Mouse (Mus musculus) c-Kit-positive CD71-positive TER-119-negative erythroid progenitor cells, embryonic 14.5 days (primary cell): ENCODE measurements around the gene Abcg8.

ENCODE experiments used
- DNase-seq: peaks from one replicate; pipeline ENCODE4 v3.0.0-alpha.2; 2013; ENCODE audit warnings: low read depth

The Abcg8 gene

DNA sequence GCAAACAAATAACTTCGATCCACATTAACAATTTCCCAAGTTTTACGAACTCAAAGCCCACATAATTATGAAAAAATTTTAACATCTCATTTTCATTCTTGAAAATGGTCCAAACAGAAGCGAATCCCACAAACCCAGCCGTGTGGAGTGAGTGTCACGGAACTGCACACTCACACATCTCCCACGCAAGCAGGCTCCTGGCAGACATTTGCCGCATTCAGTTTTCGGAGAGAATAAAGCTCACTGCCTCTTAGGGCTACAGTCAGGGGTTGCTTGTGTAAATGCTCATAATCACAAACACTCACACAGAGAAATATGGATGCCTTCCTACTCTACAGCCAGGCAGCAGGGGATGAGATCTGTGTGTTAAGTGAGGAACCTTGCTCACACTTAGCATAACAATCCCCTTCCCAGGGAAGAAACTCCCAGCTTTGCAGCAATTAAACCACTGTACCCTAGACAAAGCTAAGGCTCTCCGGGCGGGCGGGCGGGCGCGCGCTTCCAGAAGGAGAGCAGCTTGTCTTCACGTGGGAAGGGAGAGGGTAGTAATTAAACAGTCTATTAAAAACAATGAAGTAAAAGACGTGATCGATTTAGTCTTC lies 37.6 kb downstream of the Abcg8 start:
- DNase-seq, result no peak

DNA sequence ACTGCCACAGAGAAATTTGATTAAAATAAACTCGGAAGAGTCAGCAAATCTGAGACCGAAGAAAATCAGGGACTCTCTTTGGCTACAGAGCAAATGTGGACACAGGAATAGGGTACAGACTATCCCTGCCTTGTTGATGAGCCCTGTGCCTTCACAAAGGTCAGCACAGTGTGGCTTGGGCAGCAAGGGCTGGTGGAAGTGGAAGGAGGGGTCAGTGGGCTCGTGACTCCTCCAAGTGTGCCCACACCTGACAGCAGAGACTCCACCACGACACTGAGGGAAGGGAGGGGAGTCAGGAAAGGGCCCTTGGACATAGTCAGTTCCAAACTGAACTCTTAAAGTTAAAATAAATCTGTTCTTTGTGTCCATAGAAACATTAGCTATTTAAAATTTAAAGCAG lies 38.8 kb downstream of the Abcg8 start:
- DNase-seq, result no peak

DNA sequence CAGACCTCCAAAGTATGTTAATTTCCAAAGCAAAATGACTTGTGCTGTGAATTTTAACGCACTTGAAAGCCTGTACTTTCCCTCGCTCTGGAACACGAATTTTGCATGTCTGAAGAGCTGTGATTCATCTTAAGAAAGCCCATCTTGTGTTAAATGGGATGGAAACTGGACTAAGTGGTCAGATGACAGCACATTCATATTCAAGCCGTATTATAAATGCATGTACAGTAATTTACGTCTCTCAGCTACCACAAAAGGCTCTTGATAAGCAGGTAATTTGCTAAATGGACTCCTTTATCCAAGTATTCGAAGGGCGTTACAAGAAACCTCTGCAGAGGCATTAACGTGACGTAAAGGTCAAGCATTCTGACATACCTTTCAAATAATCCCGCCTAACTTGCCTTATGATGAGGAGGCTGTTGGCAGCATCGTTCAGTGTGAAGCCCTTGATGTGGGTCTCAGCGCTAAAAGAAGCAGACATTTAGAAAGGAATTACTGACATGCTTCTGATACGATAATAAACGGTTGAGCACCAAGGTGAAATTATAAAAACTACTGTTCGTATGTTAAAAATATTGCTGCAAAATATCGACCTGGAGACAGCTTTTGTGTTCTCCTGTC lies 40.3 kb downstream of the Abcg8 start:
- no peak for DNase-seq

DNA sequence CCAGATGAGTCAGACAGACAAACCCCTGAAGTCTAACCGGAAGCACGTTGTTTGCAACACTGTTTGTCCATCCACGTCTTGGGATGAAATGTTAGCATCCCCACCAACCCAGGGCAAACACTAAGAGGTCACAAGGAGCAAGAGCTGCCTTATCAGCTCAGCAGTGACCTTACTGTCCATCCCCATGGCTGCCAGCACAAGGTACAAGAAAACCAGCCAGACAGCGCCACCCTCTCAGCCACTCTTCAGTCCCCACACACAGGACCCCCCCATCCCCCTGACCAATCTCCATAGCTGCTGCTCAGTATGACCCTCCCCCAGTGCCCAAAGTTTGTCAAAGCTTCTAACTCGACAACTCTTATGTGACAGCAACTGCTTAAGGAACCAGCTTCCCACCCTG lies 41.3 kb downstream of the Abcg8 start:
- DNase-seq, result no peak

DNA sequence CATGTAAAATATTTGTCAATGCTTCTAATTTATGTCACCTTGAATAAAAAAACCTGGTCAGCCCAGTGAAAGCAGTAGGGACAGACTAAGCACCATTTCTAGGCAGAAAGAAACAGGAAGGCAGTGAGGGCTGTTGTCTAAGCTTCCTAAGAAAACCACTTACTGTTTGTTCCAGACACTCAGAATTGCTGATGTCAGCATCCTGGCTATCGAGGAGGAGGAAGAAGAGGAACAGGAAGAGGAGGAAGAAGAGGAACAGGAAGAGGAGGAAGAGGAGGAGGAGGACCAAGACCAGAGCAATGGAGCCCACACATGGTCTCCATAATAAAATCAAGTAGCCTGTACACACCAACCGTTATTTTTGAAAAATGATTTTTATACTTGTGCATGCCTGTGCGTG lies 43.0 kb downstream of the Abcg8 start:
- DNase-seq, result no peak

DNA sequence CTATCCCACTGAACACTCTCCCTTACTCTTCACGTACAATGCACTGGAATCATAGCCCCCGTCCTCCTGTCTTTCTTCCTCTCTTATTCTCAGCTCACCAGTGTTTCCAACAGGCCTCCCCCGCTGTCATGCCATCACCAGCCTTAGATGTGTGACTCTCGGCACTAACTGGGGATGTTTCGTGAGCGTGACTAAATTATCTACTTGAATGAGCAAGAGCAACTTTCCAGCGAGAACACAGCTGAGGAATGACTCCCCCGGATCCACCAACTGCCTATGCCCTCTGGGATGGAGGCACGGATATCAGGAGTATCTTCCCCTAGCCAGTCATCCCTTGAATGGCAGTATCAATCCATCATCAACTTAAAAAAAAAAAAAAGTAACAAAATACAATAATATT lies 47.9 kb downstream of the Abcg8 start:
- DNase-seq, result no peak

DNA sequence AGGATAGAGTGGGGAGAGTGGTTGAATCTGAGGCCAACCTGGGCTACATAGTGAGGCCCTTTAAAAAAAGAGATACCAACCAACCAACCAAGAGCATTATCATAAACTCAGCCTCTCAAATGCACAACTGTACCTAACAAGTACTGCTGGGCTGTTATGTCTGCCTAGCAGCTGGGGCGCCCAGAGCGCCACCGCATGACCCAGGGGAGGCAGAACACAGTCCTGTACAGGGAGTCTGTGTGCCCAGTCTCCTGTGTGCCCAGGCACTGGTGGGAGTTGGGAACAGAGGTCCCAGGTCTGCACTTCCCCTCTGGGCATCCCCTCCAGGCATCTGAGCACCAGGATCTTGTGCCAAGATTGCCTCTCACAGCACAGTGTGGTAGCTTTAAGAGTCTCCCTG lies 49.1 kb downstream of the Abcg8 start:
- DNase-seq, result no peak

DNA sequence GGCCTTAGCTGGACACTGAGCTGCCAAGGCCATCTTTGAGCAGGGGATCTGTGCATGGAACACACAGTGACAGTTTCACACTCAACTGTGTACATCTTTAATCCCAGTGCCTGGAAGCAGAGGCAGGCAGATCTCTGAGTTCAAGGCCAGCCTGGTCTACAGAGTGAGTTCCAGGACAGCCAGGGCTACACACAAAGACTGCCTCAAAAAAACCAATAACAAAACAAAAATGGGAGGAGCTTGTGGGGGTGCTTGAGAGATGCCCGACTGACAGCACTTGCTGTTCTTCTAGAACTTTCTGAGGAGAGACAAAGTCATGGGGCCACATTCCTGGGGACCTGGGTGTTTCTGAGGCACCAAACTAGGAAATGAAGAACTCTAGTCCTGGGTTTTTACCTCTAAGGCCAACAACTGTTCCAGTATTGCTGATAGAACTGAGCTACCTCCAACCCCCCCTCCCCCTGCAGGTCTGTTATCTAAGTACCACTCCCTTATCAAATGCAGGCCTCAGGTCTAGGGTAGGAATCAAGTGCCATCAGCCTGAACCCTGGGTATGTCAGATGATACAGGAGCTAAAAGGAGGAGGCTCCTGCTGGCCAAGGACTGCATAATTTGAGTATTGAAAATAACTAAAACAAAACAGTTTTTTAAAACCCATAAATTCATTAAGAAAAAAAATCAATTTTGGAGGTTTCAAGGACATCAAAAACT lies 52.3 kb downstream of the Abcg8 start:
- peak; percentile 57 for DNase-seq

DNA sequence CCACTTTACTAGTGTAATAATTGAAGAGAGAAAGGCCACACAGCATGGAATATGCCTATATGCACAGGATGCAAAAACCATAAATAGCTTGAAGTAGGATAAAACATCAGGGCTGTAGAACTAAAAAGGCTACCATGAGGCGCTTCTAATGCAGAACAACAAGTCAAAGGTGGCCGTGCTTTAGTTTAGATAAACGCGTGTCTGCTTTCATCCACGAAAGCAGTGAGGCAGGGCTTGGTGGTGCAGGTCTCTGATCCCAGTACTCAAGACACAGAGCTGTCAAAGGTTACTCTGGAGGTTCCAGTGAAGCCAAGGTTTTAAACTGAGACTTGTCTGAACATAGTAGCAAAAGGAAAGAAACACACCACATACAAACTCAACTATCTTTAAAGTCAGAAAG lies 53.0 kb downstream of the Abcg8 start:
- DNase-seq, result no peak

DNA sequence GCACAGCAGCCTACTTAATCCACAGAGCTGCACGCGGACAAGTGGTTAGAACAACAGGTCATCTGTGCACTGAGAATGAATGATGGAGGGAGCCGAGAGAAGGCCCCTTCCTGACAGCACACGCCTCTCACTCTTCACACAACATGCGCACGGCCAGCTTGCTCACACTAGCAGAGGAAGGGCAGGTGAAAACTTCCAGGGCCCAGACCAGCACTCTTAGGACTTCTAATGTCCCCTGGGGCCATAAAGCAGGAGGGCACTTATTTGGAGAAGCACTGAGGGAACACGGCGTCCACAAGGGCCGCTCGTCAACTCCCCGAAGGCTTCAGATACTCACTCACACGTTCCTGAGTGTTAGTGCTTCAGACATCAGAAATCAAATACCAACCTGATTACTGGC lies 55.3 kb downstream of the Abcg8 start:
- no peak for DNase-seq

DNA sequence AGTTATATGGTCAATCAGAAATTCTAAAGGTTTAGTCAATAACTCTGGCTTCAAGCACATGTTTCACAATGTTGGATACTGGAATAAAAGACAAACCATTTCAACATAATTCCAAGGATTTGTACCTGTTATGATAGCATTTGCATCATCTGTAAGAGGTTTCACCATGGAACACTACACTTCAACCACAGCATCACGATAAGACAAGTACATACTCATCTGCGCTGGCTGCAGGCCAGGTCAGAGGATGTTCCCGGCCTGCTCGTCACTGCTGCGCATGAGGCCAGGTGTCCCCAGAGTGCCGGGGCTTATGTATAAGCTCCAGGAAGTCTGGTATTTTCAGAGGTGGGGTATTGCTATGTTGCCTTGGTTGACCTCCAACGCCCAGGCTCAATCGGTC lies 56.5 kb downstream of the Abcg8 start:
- DNase-seq, result no peak

DNA sequence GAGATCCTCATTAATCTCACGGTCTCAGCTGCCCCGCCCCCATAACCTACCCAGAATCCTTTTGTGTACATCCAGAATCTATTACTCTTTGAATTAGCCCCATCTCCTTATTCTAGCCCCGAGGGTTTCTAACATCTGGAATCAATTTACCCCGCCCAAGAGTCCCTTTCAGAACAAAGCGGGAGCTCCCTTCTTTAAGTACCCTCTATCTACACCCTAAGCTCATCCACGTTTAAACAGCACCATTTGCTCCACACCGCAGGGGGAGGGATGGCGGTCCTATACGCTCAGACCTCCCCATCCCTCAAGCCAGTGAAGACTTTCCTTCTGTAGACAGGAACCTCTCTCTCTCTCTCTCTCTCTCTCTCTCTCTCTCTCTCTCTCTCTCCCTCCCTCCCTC lies 60.6 kb downstream of the Abcg8 start:
- DNase-seq, result no peak

DNA sequence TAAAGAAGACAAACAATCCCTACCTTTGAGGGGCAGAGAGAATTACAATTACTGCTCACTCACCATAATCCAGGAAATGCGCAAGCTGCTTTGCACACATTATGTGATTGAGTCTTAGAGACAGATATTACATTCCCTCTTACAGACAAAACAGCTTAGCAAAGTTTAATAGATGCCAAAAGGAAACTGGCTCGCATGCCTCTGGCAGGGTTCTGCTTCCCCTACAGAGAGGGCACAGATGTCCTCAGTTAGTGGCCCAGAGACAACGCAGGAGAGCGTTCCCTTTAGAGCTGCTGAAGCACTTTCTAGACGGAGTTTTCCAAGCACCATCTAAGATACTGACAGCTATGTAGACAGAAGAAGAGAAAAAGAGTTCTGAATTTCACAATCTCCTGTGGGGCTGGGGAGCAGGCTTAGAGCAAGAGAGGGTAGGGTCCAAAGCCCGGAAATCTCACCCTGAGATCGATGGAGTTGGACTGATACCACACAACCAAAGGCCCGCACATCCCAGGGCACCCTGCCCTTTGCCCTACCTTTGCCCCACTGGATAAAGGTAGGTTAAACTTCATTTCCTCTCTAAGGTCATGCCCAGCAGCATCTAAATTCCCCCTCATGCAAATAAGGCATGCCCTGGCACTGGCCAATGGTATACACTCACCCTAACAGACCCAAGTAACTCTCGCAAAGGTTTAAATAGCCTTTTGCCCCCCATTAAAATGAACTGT lies 62.1 kb downstream of the Abcg8 start:
- DNase-seq, result no peak

DNA sequence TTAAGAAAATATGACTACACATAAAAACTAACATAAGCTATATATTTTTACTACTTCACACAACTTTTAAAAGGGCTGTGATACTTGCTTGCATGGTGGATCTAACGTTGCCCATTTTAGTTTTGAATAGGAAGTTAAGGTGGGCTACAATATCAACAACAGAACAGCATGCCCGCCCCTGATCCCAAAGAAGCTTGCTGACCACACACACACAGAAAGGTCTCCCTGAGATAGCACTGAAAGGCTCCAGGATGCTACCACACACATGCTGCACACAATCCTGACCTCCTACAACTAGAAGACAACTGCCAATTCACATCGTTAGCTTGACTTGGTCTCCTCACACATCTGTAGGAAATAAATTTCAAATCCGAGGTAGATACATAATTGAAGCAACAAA lies 68.2 kb downstream of the Abcg8 start:
- DNase-seq, result no peak

DNA sequence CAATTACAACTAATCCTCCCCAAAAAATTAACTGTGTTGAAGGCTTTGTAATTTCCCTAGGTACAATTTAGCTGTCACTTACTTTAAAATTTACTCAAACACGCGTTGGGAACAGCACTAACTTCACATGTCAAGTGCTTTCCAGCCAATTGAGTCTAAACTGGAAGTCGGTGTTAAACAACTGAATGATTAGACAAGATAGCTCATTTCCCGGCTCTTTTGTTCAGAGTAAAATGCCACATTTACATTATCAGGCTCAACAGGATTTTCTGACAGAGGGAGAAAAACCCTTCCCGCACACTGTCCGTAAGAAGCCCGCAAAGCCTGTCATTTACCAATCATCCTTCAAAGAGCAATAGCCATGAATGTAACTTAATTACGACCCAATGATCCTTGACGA lies 68.9 kb downstream of the Abcg8 start:
- DNase-seq, result no peak

DNA sequence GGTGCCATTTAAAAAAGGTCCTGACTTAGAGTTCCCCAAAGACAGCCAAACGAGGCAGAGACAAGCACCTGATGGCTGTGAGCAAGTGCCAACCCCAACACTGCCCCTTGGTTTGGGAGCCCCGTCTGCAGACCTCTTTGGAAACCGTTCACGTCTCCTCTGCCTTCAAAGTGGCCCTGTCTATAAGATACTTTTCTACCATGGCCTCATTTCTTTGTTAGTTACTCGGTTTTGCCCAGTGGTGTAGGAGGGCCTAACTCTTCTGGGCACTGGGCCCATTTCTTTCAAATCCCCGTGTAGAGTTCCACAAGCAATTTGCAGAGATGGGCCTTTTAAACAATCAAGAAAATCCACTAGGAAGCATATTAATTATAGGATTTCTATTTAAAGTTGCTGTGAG lies 71.1 kb downstream of the Abcg8 start:
- no peak for DNase-seq

DNA sequence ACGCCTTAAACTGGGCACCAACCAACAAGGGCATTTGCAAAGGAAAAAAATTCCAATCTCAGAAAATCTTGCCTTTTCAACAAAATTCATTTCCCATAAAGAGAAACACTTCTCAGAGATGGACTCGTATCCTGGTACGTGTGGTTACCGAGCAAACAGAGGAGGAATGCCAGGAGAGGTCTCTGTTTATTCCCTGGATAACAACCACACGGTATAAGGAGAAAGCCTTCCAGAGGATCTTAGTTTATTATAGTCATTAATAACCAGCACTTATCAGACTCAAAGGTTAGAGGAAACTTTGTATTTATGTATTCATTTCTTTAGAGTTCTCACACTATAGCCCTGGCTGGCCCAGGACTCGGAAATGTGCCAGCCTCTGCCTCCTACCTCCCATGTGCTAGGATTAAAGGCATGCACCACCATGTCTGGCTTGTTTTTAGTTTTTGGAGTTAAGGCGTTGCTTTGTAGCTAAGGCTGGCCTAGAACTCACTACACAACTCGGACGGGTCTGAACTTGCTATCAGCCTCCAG lies 72.1 kb downstream of the Abcg8 start:
- DNase-seq, result no peak

DNA sequence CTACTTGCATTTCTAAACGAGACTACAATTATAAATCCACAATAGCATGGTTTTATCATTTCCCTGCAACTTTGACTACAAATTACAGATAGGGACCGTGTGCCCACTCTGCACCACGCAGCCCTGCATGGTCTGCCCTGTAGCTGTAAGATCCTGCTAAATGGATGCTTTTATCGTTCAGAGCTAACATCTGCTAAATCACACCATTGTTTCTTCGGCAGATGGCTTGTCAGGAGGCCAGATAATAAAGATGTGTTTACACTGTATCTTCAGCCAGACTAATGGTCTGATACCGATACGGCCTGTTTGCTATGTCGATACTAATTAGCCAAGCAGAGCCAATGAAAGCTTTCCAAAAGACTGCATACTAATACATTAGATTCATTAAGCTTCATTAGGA lies 73.2 kb downstream of the Abcg8 start:
- DNase-seq, result no peak
